ENCODE assay signal across 8 mouse cellular contexts in genomic region chr10:45000027-45000840, GRCm38 (mm10).
DNase-seq lines count a peak whose midpoint lies in the region; ATAC-seq and TF ChIP-seq lines count a peak whose summit lies in the region.

No protein-coding gene starts in this region.

- peak overlapping the region; percentile 11 to 42 (median 40) for H3K4me3 ChIP-seq in CH12.LX (replicated peaks in 1 of 3; ENCODE audit: low read depth in 2 of 3, low read length in 2 of 3, poor library complexity in 1 of 3)
- peak overlapping the region; percentile 35 for H3K4me3 ChIP-seq in forebrain, embryonic 15.5 days
- peak overlapping the region; percentile 39 for H3K4me3 ChIP-seq in midbrain, embryonic 12.5 days

- TF ChIP-seq POLR2A in CH12.LX (IDR thresholded peaks at IDR 0.05; ENCODE audit: low read depth, low read length), result no peak

- TF ChIP-seq CTCF in CH12.LX (conservative IDR thresholded peaks at IDR 0.05 in 1 of 2, IDR thresholded peaks at IDR 0.05 in 1 of 2; ENCODE audit: low read depth in 2 of 2, low read length in 2 of 2), result no peak

- peak overlapping the region; percentile 94 for H3K4me2 ChIP-seq in CH12.LX (ENCODE audit: insufficient read depth, low read depth, poor library complexity, severe bottlenecking)
- peak overlapping the region; percentile 51 for H3K4me2 ChIP-seq in forebrain, embryonic 15.5 days (replicated peaks)
- peak overlapping the region; percentile 67 for H3K4me2 ChIP-seq in midbrain, embryonic 12.5 days (replicated peaks)

- DNase-seq in A20 (ENCODE audit: low read depth, low spot score), result peak; percentile 73
- DNase-seq in CH12.LX (ENCODE audit: extremely low read depth), result no peak
- peak; percentile 27 for DNase-seq in kidney, postnatal 10 days
- DNase-seq in frontal cortex, postnatal 25 days (ENCODE audit: low spot score in 2 of 2), result no peak
- no peak for DNase-seq in cerebellum, adult 18-20 months

- in situ Hi-C loops in CH12.LX (cut with MboI; ENCODE audit: low pct_ligation_motif_present, low pct_unique_long_range_greater_than_20kb, low sequenced_read_pairs), result loop anchor here (10.0 to 25.0 kb wide), 3 partner anchors 238 to 695 kb away; no protein-coding TSS in a partner anchor

- peak; percentile 65 for ATAC-seq in forebrain, embryonic 15.5 days (replicated peaks)
- peak; percentile 47 for ATAC-seq in midbrain, embryonic 12.5 days (ENCODE audit: low FRiP score, low read depth)
- no peak for ATAC-seq in megakaryocyte progenitor cell, adult 5-6 weeks (replicated peaks; ENCODE audit: poor library complexity)

- no peaks in the 10 kb centered on the region for H3K36me3 ChIP-seq in CH12.LX (replicated peaks in 1 of 2; ENCODE audit: control insufficient read depth in 1 of 2, insufficient read depth in 1 of 2, low read length in 1 of 2)
- no peaks in the 10 kb centered on the region for H3K36me3 ChIP-seq in forebrain, embryonic 15.5 days
- H3K36me3 ChIP-seq in midbrain, embryonic 12.5 days, result no peaks in the 10 kb centered on the region

- H3K27ac ChIP-seq in CH12.LX (ENCODE audit: insufficient read depth, low read depth), result peak overlapping the region; percentile 21; the same call in 1 of the 2 replicates
- no peak overlapping the region for H3K27ac ChIP-seq in forebrain, embryonic 15.5 days (replicated peaks)
- peak overlapping the region; percentile 63 for H3K27ac ChIP-seq in midbrain, embryonic 12.5 days (replicated peaks)

- H3K79me2 ChIP-seq in CH12.LX (replicated peaks; ENCODE audit: control insufficient read depth, extremely low read depth, insufficient read depth, poor library complexity, severe bottlenecking), result no peaks in the 10 kb centered on the region

- H3K9me3 ChIP-seq in CH12.LX (replicated peaks; ENCODE audit: low read length), result no peaks in the 10 kb centered on the region
- no peaks in the 10 kb centered on the region for H3K9me3 ChIP-seq in forebrain, embryonic 15.5 days
- no peaks in the 10 kb centered on the region for H3K9me3 ChIP-seq in midbrain, embryonic 12.5 days

- dilution Hi-C loops in CH12.LX (cut with MboI; ENCODE audit: extremely low pct_ligation_motif_present, extremely low pct_unique_long_range_greater_than_20kb, low sequenced_read_pairs), result no loop called here

- peaks cover 6 to 42% of the 10 kb centered on the region in 2 experiments for H3K4me1 ChIP-seq in CH12.LX (ENCODE audit: control insufficient read depth in 1 of 2, insufficient read depth in 2 of 2)
- peaks cover 22% of the 10 kb centered on the region for H3K4me1 ChIP-seq in forebrain, embryonic 15.5 days
- peaks cover 37% of the 10 kb centered on the region for H3K4me1 ChIP-seq in midbrain, embryonic 12.5 days

- peak overlapping the region; percentile 58 for H3K9ac ChIP-seq in CH12.LX (ENCODE audit: insufficient read depth, low read depth)
- H3K9ac ChIP-seq in forebrain, embryonic 15.5 days (replicated peaks), result peak overlapping the region; percentile 54
- H3K9ac ChIP-seq in midbrain, embryonic 12.5 days (replicated peaks), result peak overlapping the region; percentile 62

- no peak for TF ChIP-seq EP300 in CH12.LX (IDR thresholded peaks at IDR 0.05; ENCODE audit: low read length)

- no peak for TF ChIP-seq RAD21 in CH12.LX (IDR thresholded peaks at IDR 0.05; ENCODE audit: low read depth, low read length)

- WGBS in forebrain, embryonic 15.5 days, result 14% methylated on average over 18 of the region's 18 CpGs
- 11% methylated on average over 18 of the region's 18 CpGs for WGBS in midbrain, embryonic 12.5 days

- H3K27me3 ChIP-seq in CH12.LX (replicated peaks), result no peaks in the 10 kb centered on the region
- H3K27me3 ChIP-seq in forebrain, embryonic 15.5 days, result peaks cover 8% of the 10 kb centered on the region; the same call in 1 of the 2 replicates
- H3K27me3 ChIP-seq in midbrain, embryonic 12.5 days, result no peaks in the 10 kb centered on the region

TF ChIP-seq in CH12.LX, 34 proteins besides CTCF, POLR2A, EP300 and RAD21:
- TF ChIP-seq ELF1 (IDR thresholded peaks at IDR 0.05; ENCODE audit: low read depth, low read length), result no peak
- TF ChIP-seq NRF1 (IDR thresholded peaks at IDR 0.05; ENCODE audit: low read depth, low read length), result peak; percentile 36; the same call in 1 of the 2 replicates
- TF ChIP-seq MXI1 (IDR thresholded peaks at IDR 0.05; ENCODE audit: low read depth, low read length), result no peak
- TF ChIP-seq MEF2A (IDR thresholded peaks at IDR 0.05; ENCODE audit: borderline replicate concordance, low read depth, low read length), result no peak
- TF ChIP-seq TBP (conservative IDR thresholded peaks at IDR 0.05; ENCODE audit: low read depth, low read length), result no peak
- TF ChIP-seq USF1 (IDR thresholded peaks at IDR 0.05; ENCODE audit: low read depth, low read length), result no peak

Comparison
In these comparisons a context has a peak if more than half of its experiments do, and no peak if none do; other contexts are left out.
1. DNase-seq: peak in A20 (single experiment) and kidney, postnatal 10 days (single experiment); none in CH12.LX (single experiment), frontal cortex, postnatal 25 days (0 of 2) and cerebellum, adult 18-20 months (0 of 2).
2. Peak in every context shown above with its lines, with median percentiles within 50 percentile points of each other: H3K4me2 ChIP-seq, H3K4me3 ChIP-seq and H3K9ac ChIP-seq.